Mouse (Mus musculus): ENCODE data around the gene Pop7.

Pop7 gene

GRCm38 (mm10) chr5:137501709-137502666 lies at the start of gene Pop7:
Gene Pop7, minus strand, starts transcription at chr5:137502518.
- peak; percentile 100 for DNase-seq (ENCODE audit: low read depth, low spot score)

DNA sequence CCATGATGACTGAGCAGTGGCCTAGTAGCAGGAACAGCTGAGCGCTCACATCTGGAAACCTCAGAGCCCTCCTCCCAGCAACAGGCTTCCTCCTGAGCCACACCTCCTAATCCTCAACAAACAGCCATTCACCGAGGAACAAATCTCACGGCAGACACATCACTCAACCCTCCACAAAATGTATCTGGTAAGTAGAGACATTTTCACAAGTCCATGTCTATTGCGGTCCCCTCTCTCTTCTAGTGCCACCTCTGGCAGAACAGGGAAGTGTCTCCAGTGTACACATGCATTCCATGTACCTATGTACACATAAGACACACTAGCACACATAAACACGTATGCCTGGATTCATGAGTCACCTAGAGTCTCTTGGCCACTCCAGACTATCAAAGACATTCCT lies 48.8 kb upstream of the Pop7 start:
- peak; percentile 44 for DNase-seq (ENCODE audit: low read depth, low spot score)

- DNase-seq (ENCODE audit: low read depth, low spot score) = no peak
Measured at GRCm38 (mm10) chr5:137549840-137550239, 47.5 kb upstream of the Pop7 start.

GRCm38 (mm10) chr5:137545596-137545995 lies 43.3 kb upstream of the Pop7 start:
- no peak for DNase-seq (ENCODE audit: low read depth, low spot score)

DNA sequence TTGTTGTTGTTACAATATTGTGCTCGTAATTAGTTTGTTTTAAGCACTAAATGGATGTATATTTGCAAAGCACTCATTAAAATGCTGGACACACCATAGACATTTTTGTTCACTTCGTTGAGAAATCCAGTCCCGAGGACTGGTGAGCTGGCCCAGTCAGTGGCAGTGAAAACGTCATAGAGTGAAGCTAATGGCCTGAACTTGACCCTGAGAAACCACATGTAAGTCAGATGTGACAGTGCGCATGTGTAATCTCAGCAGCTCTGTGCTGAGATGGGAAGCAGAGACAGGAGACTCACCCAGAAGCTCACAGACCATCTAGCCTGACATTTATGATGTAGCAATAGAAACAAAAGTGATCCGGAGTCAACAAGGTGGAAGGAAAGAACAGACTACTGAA lies 42.6 kb upstream of the Pop7 start:
- no peak for DNase-seq (ENCODE audit: low read depth, low spot score)

GRCm38 (mm10) chr5:137541768-137542540 lies 39.6 kb upstream of the Pop7 start:
- no peak for DNase-seq (ENCODE audit: low read depth, low spot score)

GRCm38 (mm10) chr5:137540991-137541390 lies 38.7 kb upstream of the Pop7 start:
- DNase-seq (ENCODE audit: low read depth, low spot score) = no peak

DNA sequence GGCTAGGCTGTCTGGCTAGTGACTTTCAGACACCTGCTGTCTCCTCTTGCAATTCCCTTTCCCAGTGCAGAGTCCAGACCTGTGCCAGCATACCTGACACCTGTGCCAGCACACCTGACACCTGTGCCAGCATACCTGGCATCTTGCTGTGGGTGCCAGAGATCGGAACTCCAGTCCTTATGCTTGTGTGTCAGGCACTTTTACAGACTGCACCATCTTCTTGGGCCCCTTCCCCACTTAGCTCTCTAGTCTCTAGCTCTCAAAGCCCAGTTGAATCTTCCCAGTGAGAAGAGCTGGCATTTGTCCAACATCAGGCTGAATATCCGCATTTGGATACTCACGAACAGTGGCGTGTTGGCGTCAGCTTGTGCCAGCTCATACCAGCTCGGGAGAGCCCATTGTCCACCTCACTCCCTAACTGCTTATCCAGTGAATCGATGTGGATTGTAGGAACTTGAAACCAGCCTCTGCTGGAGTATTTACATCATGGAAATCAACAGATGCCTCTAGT lies 37.0 kb upstream of the Pop7 start:
- DNase-seq (ENCODE audit: low read depth, low spot score) = no peak

DNA sequence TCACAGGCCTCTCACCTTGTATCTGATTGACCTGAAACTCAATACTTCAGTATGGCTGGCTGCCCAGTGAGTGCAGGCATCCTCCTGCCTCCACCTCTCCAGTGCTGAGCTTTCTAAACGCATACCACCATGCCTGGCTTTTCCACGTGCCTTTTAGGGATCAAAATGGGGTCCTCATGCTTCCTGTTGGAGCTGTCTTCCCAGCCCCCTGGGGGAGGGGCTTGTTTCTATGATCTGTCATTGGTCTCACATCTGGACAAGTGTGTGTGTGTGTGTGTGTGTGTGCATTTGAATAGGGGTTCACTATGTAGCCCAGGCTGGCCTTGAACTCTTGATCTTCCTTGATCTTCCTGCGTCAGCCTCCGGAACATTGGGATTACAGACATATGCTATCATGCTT lies 35.1 kb upstream of the Pop7 start:
- no peak for DNase-seq (ENCODE audit: low read depth, low spot score)

DNA sequence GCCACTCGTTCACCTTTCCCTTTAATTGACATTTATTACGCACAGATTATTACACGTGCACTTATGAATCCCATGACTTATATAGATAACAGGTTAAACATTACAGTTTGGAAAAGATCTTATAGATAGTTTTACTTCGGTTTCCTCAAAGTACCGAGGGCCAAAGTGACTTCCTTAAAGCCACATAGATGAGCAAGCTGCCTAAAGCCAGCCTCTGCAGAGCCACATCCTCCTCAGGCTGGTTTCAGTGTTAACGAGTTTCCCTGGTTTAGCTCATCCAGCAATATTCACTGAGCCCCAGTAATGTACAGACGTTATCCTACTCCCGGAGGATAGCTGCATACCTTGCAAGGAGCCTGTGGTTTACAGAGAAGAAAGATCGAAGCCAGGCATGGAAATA lies 33.0 kb upstream of the Pop7 start:
- no peak for DNase-seq (ENCODE audit: low read depth, low spot score)

DNA sequence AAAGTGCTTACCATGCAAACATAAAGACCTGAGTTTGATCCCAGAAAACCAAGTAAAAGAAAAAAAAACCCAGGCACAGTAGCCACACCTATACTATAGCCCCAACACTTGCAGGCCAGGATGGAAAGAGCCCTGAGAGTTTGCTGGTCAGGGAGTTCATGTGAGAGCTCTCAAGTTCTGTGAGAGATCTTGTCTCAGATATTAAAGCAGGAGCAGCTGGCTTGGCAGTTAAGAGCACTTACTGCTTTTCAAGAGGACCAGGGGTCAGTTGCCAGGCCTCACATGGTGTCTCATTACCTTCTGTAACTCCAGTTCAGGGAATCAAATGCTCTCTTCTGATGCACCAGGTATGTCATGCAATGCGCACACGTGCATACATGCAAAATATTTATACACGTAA lies 32.4 kb upstream of the Pop7 start:
- no peak for DNase-seq (ENCODE audit: low read depth, low spot score)

- peak; percentile 99 for DNase-seq (ENCODE audit: low read depth, low spot score)
Measured at GRCm38 (mm10) chr5:137533117-137533827, 31.0 kb upstream of the Pop7 start, which contains the start of the genes Epo and Gnb2. Gene Epo, minus strand, starts transcription at chr5:137533242. Gene Gnb2, minus strand, starts transcription at chr5:137533510.

DNA sequence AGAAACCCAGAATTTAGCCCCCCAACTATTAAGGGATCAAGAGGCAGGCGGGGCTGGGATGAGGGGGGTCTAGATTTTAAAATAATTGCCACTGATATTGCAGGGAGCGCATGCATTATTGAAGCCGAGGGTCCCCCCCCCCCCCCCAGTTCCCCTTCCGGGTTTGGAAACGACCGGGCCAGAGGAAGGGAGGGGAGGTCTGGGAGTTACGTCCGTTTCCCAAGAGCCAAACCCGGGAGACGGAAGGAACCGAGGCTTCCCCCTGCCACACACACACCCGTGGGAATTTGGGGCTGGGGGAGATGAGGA lies 30.4 kb upstream of the Pop7 start:
- DNase-seq (ENCODE audit: low read depth, low spot score) = no peak

DNA sequence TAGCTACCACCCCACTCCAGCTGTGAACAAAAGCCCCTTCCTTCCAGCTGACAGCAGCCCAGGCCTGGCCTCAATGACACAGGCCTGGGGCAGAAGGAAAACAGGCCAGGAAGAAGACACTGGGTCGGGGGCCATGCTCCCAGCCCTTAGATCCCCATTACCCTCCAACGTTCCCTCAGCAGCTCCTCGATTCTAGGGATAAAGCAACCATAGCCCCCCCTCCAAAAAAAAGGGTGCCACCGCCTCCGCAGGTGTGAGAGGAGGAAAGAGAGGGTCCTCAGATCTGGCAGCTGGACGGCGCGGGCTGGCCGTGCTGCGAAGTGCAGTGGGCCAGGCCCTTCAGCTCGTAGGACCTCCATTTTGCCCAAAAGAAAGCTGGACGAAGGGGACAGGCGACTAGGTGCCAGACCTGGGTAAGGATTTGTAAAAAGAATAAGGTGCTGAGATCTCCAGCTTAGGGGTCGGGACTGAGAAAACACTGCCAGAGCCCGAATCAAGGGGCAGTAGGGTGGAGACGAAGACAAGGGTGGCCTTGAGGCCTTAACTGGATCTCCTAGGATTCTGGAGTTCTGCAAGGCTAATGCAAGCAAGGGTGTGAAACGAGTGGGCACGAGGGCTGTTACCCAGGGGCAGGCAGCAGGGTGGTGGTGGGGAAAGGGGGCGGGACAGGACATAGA lies 30.0 kb upstream of the Pop7 start:
- peak; percentile 65 for DNase-seq (ENCODE audit: low read depth, low spot score)

GRCm38 (mm10) chr5:137531414-137532130 lies 29.3 kb upstream of the Pop7 start:
- peak; percentile 77 for DNase-seq (ENCODE audit: low read depth, low spot score)

- peak; percentile 89 for DNase-seq (ENCODE audit: low read depth, low spot score)
Measured at GRCm38 (mm10) chr5:137530588-137531413, 28.5 kb upstream of the Pop7 start.

DNA sequence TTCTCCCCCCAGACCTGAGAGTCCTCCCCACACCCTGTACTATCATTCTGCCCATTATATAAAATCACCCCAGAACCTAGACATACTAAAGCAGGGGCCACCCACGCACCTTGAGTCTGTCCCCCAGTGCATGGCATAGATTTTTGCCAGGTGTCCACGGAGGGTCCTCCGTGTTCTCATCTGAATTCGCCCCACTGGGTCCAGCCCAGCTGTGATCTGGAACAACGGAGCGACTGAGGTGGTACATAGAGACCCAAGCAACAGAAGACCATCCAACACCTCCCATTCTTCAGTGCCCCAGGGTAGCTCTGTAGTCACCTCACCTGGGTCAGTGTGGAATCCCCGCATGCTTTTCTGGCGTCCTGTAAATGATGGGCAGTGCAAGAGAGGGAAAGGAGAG lies 27.8 kb upstream of the Pop7 start:
- DNase-seq (ENCODE audit: low read depth, low spot score) = no peak

- no peak for DNase-seq (ENCODE audit: low read depth, low spot score)
Measured at GRCm38 (mm10) chr5:137529221-137529995, 27.1 kb upstream of the Pop7 start.

Data from A20 (cell line).